Mouse (Mus musculus) adrenal gland (tissue): Measurements from ENCODE around the gene Lmf2.

Source experiments
- intact Hi-C: fragments of 180-260 bp; cut with DNase I; formaldehyde crosslinking; loops from one replicate; pipeline ENCODE4 v1.15.1; 2025

The Lmf2 gene

DNA sequence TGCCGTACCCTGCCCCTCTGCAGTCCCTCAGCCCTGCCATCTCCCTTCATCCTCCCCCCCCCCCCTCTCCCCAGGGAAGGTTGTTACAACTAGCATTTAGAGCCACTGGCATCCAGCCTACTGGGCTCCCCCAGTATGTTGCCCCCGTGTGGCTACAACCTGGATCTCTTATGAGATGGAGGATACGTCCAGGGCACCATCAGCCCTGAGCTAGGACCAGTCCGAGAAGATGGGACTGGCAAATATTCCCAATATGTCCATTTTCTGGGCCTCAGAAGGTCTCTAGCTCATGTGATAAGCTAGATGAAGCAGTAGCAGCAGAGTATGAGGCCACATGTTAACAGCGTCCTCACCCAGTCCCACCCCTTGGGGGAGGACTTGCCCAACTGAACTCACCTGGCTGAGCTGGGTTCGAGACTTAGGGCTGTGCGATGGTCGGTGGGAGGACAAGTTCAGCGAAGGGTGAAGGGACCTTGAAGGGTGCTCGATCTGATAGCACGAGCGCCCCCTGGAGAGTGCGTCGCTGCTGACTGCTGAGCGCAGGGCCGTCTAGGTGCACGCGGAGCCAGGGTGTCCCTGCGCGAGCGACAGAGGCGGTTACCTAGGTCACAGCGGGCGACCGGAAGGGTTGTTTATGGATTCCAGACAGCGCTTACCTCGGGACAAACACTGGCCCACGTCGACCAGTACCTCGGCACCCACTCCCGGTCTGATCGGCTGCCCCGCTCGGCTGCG is 17.7 kb upstream of the Lmf2 start:
- intact Hi-C loops, result no loop called here

- intact Hi-C loops, result no loop called here
Measured at GRCm38 (mm10) chr15:89372536-89372935, 17.1 kb upstream of the Lmf2 start.

DNA sequence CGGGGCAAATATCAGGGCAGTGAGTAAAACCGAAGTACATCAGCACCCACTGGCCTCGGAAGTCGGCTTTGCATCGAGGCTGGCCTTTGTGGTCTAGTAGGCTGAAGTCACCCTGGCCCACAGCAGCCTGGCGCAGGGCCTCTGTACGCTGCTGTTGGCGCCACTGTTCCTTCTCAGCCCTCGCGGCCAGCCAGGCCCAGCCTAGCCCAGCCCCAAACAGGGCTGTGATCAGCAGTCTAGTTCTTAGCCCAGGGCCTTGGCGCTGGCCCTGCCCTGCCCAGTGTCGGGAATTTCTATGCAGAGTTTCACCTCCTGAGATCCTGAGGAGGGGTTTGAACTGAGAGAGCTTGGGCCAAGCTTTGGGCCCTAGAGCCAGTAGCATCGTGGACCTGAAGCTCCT is 16.6 kb upstream of the Lmf2 start:
- intact Hi-C loops, result no loop called here

DNA sequence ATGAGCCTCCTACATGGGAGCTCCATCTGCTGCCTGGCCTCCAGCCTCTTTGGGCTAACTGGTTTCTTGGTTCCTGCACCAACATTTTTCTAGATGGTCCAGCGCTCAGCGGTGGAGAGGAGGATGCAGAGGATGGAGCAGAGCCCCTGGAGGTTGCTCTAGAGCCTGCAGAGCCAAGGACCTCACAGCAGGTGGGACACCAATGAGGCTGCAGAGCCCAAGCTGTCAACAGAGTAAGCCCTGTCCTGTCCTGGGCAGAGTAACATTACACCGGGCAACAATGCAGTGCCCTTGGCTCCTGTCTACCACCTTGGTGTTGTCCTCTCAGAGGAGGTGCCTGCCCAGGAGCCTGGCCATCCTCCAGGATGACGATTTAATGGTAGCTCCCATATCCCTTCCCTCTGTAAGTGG is 9.7 kb upstream of the Lmf2 start:
- intact Hi-C loops, result no loop called here

DNA sequence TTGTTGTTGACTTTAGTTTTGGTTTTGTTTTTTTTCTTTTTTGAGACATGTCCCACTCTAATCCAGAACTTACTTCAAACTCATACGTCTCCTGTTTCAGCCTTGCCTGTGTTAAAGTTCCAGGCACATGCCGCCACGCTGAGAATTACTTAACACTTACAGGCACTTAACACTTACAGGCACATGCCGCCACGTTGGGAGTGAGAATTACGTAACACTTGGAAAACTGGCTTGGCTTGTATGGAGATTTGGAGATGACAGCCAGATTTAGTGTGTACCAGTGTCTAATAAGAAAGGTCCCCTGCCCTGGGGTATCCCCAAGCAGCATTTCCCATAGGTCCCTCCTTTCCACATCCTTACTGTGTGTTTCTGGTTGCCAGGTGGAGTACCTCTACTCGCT is 7.6 kb upstream of the Lmf2 start:
- intact Hi-C loops, result no loop called here

GRCm38 (mm10) chr15:89358784-89359183 is 3.3 kb upstream of the Lmf2 start:
- intact Hi-C loops, result no loop called here

DNA sequence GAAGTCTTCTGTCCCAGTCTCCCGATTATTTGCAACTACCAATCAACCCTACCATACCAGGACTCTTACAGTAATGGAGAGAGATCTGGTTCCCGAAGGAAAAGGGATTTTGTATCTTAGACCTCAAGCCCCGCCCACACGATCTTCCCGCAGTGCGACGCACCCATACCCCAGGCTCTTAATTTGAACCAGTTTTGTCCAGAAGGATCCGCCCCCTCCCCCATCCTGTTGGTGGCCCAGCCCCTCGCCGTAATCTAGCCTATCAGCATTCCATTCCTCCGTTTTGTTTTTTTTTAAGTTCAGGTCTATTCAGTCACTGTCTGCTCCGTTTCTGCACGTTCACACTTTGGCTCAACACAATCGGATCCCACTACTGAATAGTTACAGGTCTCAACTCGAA is 913 bp upstream of the Lmf2 start:
- intact Hi-C loops, result no loop called here

GRCm38 (mm10) chr15:89354455-89354854 is 1.0 kb downstream of the Lmf2 start:
- intact Hi-C loops, result no loop called here

DNA sequence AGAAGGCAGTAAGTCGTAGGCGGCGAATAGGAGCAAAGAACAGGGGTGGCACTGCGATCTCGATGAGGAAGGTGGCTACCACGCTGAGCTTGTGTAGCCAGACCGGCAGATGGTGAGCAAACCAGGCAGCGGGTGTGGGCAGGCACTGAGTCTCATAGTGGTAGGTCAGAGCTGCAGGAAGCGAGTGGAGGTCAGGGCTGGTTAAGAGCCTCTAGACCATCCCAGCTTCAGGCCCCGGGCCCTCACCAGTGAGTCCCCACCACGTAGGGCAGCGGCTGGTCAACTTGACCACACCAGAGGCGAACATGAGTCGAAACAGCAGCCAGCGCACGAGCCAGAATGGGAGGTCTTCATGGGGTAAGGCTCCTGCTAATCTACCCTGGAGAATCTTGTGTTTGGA is 1.6 kb downstream of the Lmf2 start:
- intact Hi-C loops, result no loop called here

- intact Hi-C loops, result no loop called here
Measured at GRCm38 (mm10) chr15:89352795-89353194, 2.7 kb downstream of the Lmf2 start.

DNA sequence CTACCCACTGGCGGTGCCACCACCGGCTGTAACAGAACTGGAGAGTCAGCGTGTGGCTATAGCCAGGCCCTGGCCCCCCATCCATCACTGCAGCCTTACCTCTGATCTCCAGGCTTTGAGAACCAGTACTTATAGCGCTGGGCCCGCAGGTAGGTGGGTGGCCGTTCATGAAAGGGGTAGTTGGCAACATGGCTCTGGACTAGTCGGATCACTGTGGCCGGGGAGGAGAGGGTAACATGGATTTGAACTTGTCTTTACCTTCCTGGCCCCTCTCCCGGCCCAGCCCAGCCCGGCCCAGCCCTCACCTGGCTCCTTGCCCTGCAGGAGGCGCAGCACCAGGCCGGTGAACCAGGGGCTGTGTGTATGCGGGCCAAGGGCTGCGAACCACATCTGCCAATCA is 3.4 kb downstream of the Lmf2 start:
- intact Hi-C loops, result no loop called here

DNA sequence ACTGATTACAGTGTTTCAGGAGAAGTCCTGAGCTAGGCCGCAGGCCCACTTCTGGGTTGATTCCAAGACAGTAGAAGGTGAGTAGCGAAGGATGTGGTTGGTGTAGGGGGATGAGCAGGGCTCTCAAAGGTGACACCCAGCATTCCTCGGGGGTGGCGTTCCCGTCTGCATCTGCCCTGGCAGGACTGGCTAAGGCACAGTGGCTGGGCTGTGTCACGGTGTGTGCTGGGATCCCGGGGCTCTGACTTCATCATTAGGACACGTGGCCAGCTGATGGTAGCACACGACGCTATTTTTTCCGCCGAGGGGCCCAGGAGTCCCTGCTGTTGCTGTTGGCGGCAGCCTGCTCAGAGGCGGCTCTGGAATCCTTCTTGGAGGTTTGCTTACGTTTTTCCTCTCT is 4.2 kb downstream of the Lmf2 start:
- intact Hi-C loops, result no loop called here

- intact Hi-C loops, result no loop called here
Measured at GRCm38 (mm10) chr15:89350447-89350846, 5.0 kb downstream of the Lmf2 start.

DNA sequence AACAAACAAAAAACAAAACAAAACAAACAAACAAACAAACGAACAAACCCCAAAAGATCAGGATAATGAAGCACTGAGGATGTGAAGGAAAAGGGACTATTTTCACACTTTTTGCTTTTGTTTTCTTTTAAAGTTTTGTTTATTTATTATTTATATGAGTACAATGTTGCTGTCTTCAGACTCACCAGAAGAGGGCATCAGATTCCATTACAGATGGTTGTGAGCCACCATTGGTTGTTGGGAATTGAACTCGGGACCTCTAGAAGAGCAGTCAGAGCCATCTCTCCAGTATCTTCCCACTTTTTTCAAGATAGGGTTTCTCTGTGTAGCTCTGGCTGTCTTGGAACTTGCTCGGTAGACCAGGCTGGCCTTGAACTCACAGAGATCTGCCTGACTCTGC is 12.1 kb downstream of the Lmf2 start:
- intact Hi-C loops, result no loop called here

GRCm38 (mm10) chr15:89341678-89342077 is 13.8 kb downstream of the Lmf2 start:
- intact Hi-C loops, result no loop called here

DNA sequence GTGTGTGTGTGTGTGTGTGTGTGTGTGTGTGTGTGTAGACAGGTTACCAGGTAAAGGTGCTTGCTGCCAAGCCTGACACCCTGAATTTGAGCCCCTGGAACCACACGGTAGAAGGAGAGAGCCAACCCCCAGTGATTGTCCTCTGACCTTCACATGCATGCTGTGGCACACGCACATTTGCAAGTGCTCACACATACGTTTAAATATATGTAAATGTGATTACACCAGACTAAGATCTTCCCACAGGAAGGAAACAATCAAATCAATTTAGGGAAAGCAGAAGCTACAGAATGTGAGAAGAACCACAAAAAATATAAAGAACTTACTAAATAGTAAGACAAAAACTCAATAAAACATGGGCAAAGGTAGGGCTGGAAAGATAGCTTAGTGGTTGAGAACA is 15.3 kb downstream of the Lmf2 start:
- intact Hi-C loops, result no loop called here

GRCm38 (mm10) chr15:89339696-89340095 is 15.8 kb downstream of the Lmf2 start:
- intact Hi-C loops, result no loop called here

GRCm38 (mm10) chr15:89336422-89336821 is 19.0 kb downstream of the Lmf2 start:
- intact Hi-C loops, result no loop called here

DNA sequence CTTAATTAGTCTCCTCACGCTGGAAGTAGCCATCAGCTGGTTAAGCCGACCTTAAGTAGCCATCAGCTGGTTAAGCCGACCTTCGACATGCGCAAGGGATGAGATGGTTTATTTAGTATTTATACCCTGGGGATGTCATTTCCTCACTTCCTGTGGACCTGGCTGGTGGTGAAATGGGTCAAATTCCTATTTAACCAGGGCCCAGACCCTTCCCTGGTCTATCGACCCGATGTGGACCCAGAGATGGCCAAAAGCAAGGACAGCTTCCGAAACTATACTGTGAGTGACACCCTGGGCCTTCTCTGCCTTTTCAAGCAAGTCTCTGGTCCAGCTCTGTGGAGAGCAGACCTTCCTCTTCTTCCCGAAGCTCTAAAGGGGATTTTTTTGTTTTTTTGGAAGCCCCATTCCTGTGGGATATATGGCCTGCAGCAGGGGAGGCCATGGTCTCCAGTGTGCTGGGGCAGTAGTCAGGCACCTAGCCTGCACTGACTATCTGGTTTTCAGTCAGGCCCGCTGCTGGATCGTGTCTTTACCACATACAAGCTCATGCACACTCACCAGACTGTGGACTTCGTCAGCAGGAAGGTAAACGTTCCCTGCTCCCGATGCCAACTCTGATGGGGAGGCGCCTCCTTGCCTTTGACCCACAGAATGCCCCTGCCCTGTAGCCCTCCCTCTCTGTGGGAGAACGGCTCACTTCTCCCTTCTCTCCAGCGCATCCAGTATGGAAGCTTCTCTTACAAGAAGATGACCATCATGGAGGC is 20.5 kb downstream of the Lmf2 start:
- intact Hi-C loops, result no loop called here

DNA sequence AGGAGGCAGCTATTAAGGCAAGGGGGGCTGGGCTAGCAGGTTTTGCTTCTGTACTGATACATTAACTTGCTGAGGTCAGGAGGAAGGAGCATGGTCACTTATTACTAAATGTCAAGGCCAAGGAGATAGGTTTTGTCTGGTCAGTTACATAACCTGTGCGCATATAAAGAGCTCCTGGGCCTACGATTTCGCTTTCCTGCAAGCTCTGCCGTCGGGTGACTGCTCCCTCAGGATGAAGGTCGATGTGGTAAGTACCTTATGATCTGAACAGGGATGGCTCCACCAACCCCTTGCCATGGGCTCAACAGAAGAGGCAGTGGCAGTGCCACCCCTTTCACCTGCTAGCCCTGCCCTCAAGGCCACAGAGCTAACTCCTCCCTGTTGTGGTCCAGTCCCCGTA is 21.2 kb downstream of the Lmf2 start, which contains the start of gene Miox:
Gene Miox (plus strand): TSS at position 128 of the 400 bp plus-strand sequence.
- intact Hi-C loops, result no loop called here

DNA sequence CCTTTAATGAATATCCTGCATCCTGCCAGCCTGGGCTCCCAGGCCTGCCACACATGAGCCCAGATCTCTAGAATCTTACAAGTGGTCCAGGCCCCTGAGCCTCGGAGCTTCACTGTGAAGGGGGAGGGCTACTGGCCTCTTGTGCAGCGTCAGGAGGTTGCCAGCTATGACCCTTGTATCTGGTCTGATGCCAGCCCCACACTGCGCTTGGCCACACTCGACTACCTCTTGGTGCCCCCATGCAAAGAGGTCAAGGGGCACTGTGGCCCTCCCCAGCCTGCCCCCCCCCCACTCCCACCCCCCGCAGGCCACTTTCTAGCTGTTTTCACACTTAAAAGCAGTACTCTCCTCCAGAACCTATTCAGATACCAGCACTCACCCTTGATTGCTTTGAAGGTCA is 29.0 kb downstream of the Lmf2 start:
- intact Hi-C loops, result no loop called here

GRCm38 (mm10) chr15:89323656-89324055 is 31.8 kb downstream of the Lmf2 start:
- intact Hi-C loops, result no loop called here
